Mouse (Mus musculus) MEL (cell line): ENCODE results near the gene Aldh1a3. TPM values are rescaled to one million over a fixed set of nuclear protein-coding genes. Genes with fewer than 3 reads are reported as not detected.

ENCODE experiments used
- DNase-seq: peaks from one replicate; pipeline ENCODE4 v3.0.0; 2011; ENCODE audit warnings: low read depth, low spot score
- H3K27ac ChIP-seq: 2 replicates; pipeline ENCODE4 v1.5.1; 2012; ENCODE audit warnings: low read depth, mild to moderate bottlenecking, control low read depth, low read length, moderate library complexity; ENCODE audit not compliant: control insufficient read depth
- H3K27me3 ChIP-seq, 2 experiments: fragments of 150-350 bp in 1 of 2; sonication (generic) in 1 of 2; 2 replicates each; pipeline ENCODE4 v1.6.1; 2012; ENCODE audit warnings: low read length in 2 of 2, mild to moderate bottlenecking in 2 of 2, improper control_type of control experiment in 1 of 2, moderate library complexity in 1 of 2; ENCODE audit not compliant: insufficient read depth in 2 of 2, control insufficient read depth in 1 of 2
- H3K36me3 ChIP-seq, 2 experiments: 2 replicates each; pipeline ENCODE4 v1.6.1; 2012 to 2014; ENCODE audit warnings: low read length in 2 of 2, improper control_type of control experiment in 1 of 2, inconsistent platforms in 1 of 2, mild to moderate bottlenecking in 1 of 2; ENCODE audit not compliant: insufficient read depth in 2 of 2, control insufficient read depth in 1 of 2
- H3K4me1 ChIP-seq, 2 experiments: fragments of 150-350 bp in 1 of 2; sonication (generic) in 1 of 2; 2 replicates each; pipeline ENCODE4 v1.6.1; 2012; ENCODE audit warnings: low read length in 2 of 2, improper control_type of control experiment in 1 of 2, mild to moderate bottlenecking in 1 of 2; ENCODE audit not compliant: insufficient read depth in 2 of 2, control insufficient read depth in 1 of 2
- H3K4me3 ChIP-seq, 2 experiments: fragments of 150-350 bp in 1 of 2; sonication (generic) in 1 of 2; 2 replicates each; pipeline ENCODE4 v1.5.1; 2012; ENCODE audit warnings: low read depth in 2 of 2, low read length in 2 of 2, mild to moderate bottlenecking in 2 of 2, moderate library complexity in 2 of 2, control low read depth in 1 of 2, improper control_type of control experiment in 1 of 2; ENCODE audit not compliant: control insufficient read depth in 1 of 2, insufficient read depth in 1 of 2
- H3K79me2 ChIP-seq: 2 replicates; pipeline ENCODE4 v1.6.1; 2012; ENCODE audit warnings: mild to moderate bottlenecking, low read length, moderate library complexity; ENCODE audit not compliant: control insufficient read depth, poor library complexity, insufficient read depth
- H3K9ac ChIP-seq: 2 replicates; pipeline ENCODE4 v1.6.1; 2012; ENCODE audit warnings: low read depth, mild to moderate bottlenecking, control low read depth, low read length, moderate library complexity; ENCODE audit not compliant: control insufficient read depth, poor library complexity, severe bottlenecking
- H3K9me3 ChIP-seq: fragments of 150-350 bp; sonication (generic); replicated peaks from 2 replicates; pipeline ENCODE4 v1.6.1; 2012; ENCODE audit warnings: mild to moderate bottlenecking, low read length, improper control_type of control experiment, moderate library complexity; ENCODE audit not compliant: insufficient read depth
- CHD1 ChIP-seq: IDR thresholded peaks from 2 replicates; pipeline ENCODE4 v1.6.1; 2012; ENCODE audit warnings: low read depth, mild to moderate bottlenecking, inconsistent platforms, low read length, improper control_type of control experiment
- CHD2 ChIP-seq: IDR thresholded peaks from 2 replicates; pipeline ENCODE4 v1.6.1; 2011; ENCODE audit warnings: low read length, improper control_type of control experiment
- CTCF ChIP-seq, 3 experiments: IDR thresholded peaks in 2 of 3; conservative IDR thresholded peaks in 1 of 3; 2 replicates each; pipeline ENCODE4 v1.5.1; 2011 to 2012; ENCODE audit warnings: low read length in 3 of 3, low read depth in 2 of 3, mild to moderate bottlenecking in 2 of 3, improper control_type of control experiment in 1 of 3, inconsistent platforms in 1 of 3, mixed read lengths in 1 of 3, moderate library complexity in 1 of 3; ENCODE audit not compliant: control insufficient read depth in 1 of 3, insufficient read depth in 1 of 3, poor library complexity in 1 of 3, severe bottlenecking in 1 of 3
- E2F4 ChIP-seq: IDR thresholded peaks from 2 replicates; pipeline ENCODE4 v1.6.1; 2011; ENCODE audit warnings: low read depth, low read length, improper control_type of control experiment, borderline replicate concordance
- ELF1 ChIP-seq: IDR thresholded peaks from 2 replicates; pipeline ENCODE4 v1.6.1; 2014; ENCODE audit warnings: low read depth, mild to moderate bottlenecking, inconsistent platforms, low read length, improper control_type of control experiment, moderate library complexity
- EP300 ChIP-seq, 2 experiments: IDR thresholded peaks; 2 replicates each; pipeline ENCODE4 v1.6.1; 2011; ENCODE audit warnings: improper control_type of control experiment in 2 of 2, low read length in 2 of 2, low read depth in 1 of 2, mild to moderate bottlenecking in 1 of 2
- ETS1 ChIP-seq: IDR thresholded peaks from 2 replicates; pipeline ENCODE4 v1.6.1; 2012; ENCODE audit warnings: low read depth, mild to moderate bottlenecking, inconsistent platforms, low read length, improper control_type of control experiment, moderate library complexity
- GABPA ChIP-seq: IDR thresholded peaks from 2 replicates; pipeline ENCODE4 v1.6.1; 2012; ENCODE audit warnings: low read depth, mild to moderate bottlenecking, inconsistent platforms, low read length, improper control_type of control experiment, moderate library complexity
- GATA1 ChIP-seq: IDR thresholded peaks from 2 replicates; pipeline ENCODE4 v1.6.1; 2011; ENCODE audit warnings: low read depth, low read length, improper control_type of control experiment
- JUND ChIP-seq: IDR thresholded peaks from 2 replicates; pipeline ENCODE4 v1.6.1; 2011; ENCODE audit warnings: low read depth, mild to moderate bottlenecking, improper control_type of control experiment, low read length
- KAT2A ChIP-seq: conservative IDR thresholded peaks from 2 replicates; pipeline ENCODE4 v1.6.1; 2012; ENCODE audit warnings: low read depth, low read length, improper control_type of control experiment, inconsistent platforms
- MAX ChIP-seq: IDR thresholded peaks from 2 replicates; pipeline ENCODE4 v1.6.1; 2011; ENCODE audit warnings: low read length, improper control_type of control experiment
- MAZ ChIP-seq: IDR thresholded peaks from 2 replicates; pipeline ENCODE4 v1.6.1; 2012; ENCODE audit warnings: low read depth, mild to moderate bottlenecking, inconsistent platforms, low read length, improper control_type of control experiment
- MXI1 ChIP-seq: IDR thresholded peaks from 2 replicates; pipeline ENCODE4 v1.6.1; 2011; ENCODE audit warnings: mild to moderate bottlenecking, low read depth, low read length, improper control_type of control experiment
- MYB ChIP-seq: IDR thresholded peaks from 2 replicates; pipeline ENCODE4 v1.6.1; 2011; ENCODE audit warnings: mild to moderate bottlenecking, low read depth, low read length, improper control_type of control experiment
- MYC ChIP-seq: IDR thresholded peaks from 2 replicates; pipeline ENCODE4 v1.6.1; 2011; ENCODE audit warnings: low read depth, mild to moderate bottlenecking, low read length, improper control_type of control experiment, moderate library complexity
- NELFE ChIP-seq: IDR thresholded peaks from 2 replicates; pipeline ENCODE4 v1.6.1; 2011; ENCODE audit warnings: low read depth, low read length, improper control_type of control experiment
- POLR2A ChIP-seq, 2 experiments: IDR thresholded peaks; 2 replicates each; pipeline ENCODE4 v1.6.1; 2011 to 2012; ENCODE audit warnings: low read length in 2 of 2, mild to moderate bottlenecking in 2 of 2, control low read depth in 1 of 2, improper control_type of control experiment in 1 of 2, low read depth in 1 of 2, moderate library complexity in 1 of 2; ENCODE audit not compliant: control insufficient read depth in 1 of 2, insufficient read depth in 1 of 2, poor library complexity in 1 of 2
- POLR2AphosphoS2 ChIP-seq: IDR thresholded peaks from 2 replicates; pipeline ENCODE4 v1.6.1; 2011; ENCODE audit warnings: low read length, improper control_type of control experiment
- POLR2AphosphoS5 ChIP-seq: IDR thresholded peaks from 2 replicates; pipeline ENCODE4 v1.6.1; 2012; ENCODE audit warnings: low read depth, borderline replicate concordance, mild to moderate bottlenecking, inconsistent platforms, low read length, moderate library complexity, mixed read lengths
- RAD21 ChIP-seq: IDR thresholded peaks from 2 replicates; pipeline ENCODE4 v1.6.1; 2011; ENCODE audit warnings: mild to moderate bottlenecking, low read depth, low read length, improper control_type of control experiment
- SIN3A ChIP-seq: IDR thresholded peaks from 2 replicates; pipeline ENCODE4 v1.6.1; 2012; ENCODE audit warnings: low read length, improper control_type of control experiment, inconsistent platforms
- TAL1 ChIP-seq: IDR thresholded peaks from 2 replicates; pipeline ENCODE4 v1.6.1; 2012; ENCODE audit warnings: mild to moderate bottlenecking, inconsistent platforms, low read length, moderate library complexity, mixed read lengths
- TBP ChIP-seq: IDR thresholded peaks from 2 replicates; pipeline ENCODE4 v1.8.0; 2011; ENCODE audit warnings: low read depth, low read length, improper control_type of control experiment
- UBTF ChIP-seq: IDR thresholded peaks from 2 replicates; pipeline ENCODE4 v1.6.1; 2012; ENCODE audit warnings: low read depth, mild to moderate bottlenecking, inconsistent platforms, low read length, improper control_type of control experiment, moderate library complexity, borderline replicate concordance; ENCODE audit not compliant: insufficient read depth
- USF1 ChIP-seq: IDR thresholded peaks from 2 replicates; pipeline ENCODE4 v1.6.1; 2014; ENCODE audit warnings: low read depth, mild to moderate bottlenecking, inconsistent platforms, low read length, improper control_type of control experiment, moderate library complexity
- ZC3H11A ChIP-seq: IDR thresholded peaks from 2 replicates; pipeline ENCODE4 v1.6.1; 2012; ENCODE audit warnings: low read depth, mild to moderate bottlenecking, inconsistent platforms, low read length, improper control_type of control experiment
- ZKSCAN1 ChIP-seq: IDR thresholded peaks from 2 replicates; pipeline ENCODE4 v1.6.1; 2012; ENCODE audit warnings: low read depth, mild to moderate bottlenecking, inconsistent platforms, low read length, improper control_type of control experiment, moderate library complexity
- polyA plus RNA-seq, 2 experiments: library from polyadenylated mRNA; stranded (reverse) in 1 of 2; unstranded in 1 of 2; fragments of >175 nt in 1 of 2; fragments of >200 nt in 1 of 2; gene quantifications; 2 replicates each; pipeline versions ENCODE4 v1.2.1 to v1.2.4; 2012; ENCODE audit warnings: low replicate concordance in 2 of 2, low read depth in 1 of 2; ENCODE audit not compliant: insufficient read length in 2 of 2, insufficient read depth in 1 of 2, missing spikeins in 1 of 2
- total RNA-seq: library from RNA; depleted of rRNA; stranded (reverse); fragments of 300-350 nt; gene quantifications from 2 replicates; pipeline ENCODE4 v1.2.3, GENCODE M21; 2012

Gene Aldh1a3
- total and polyA plus RNA-seq, 3 experiments, result 13.4 to 43.4 TPM; not detected in 1

DNA sequence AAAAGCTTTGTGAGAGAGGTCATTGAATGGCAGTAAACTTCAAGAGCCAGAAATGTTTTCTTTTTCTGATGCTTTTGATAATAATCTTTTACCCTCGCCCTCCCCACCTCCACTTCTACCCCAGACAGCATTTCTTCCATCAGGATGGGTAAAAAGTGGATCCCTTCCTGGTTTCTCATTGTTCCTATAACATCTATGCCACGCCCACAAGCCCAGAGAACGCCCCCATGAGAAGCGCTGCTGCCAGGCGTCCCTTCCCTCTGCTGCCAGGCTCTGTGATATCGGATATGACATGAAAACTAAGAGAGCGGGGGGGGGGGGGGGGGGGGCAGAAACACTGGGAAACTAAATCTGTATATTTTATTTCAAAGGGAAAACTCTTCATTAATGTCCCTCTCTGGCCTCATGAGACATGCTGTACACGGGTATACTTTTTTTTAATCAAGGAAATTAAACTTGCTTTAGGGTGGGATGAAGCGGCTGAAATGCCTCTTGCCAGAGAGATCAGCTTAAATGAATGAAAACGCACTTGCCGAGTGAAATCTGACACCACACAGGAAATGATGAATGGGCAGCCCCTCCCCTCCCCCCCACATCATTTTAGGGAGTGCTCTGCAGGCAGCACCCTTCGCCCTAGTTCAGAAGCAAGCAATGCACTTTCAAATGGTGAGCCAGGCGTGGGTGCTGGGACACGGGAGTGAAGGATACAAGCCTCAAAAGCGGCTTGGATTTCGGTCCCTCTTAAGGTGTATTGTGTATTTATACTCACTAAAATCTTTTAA lies 22.8 kb upstream of the Aldh1a3 start:
- Histone ChIP-seq H3K27ac (peak overlapping the region; percentile 52), H3K36me3 (peaks cover 0 to 8% of the 10 kb centered on the region in 2 experiments; a peak in 2 of 4 replicates), H3K27me3 (peaks cover 0 to 6% of the 10 kb centered on the region in 2 experiments; a peak in 3 of 4 replicates), H3K4me3 (peak overlapping the region; percentile 55 to 75), H3K79me2 (no peaks in the 10 kb centered on the region), H3K9ac (peak overlapping the region; percentile 45), H3K4me1 (peaks cover 0 to 2% of the 10 kb centered on the region in 2 experiments; a peak in 1 of 4 replicates), H3K9me3 (no peaks in the 10 kb centered on the region)
- DNase-seq, result peak; percentile 91
- TF ChIP-seq ZC3H11A (no peak), NELFE (peak; percentile 43; the same call in 1 of the 2 replicates), POLR2A (IDR thresholded peaks at IDR 0.05; ENCODE audit: control insufficient read depth in 1 of 2, insufficient read depth in 1 of 2, low read depth in 1 of 2, low read length in 2 of 2, poor library complexity in 1 of 2) (peak in 1 of 2 experiments; percentile 41; a peak in 1 of 4 replicates), ELF1 (peak; percentile 68), TBP (0 out of 2 replicates have a peak, but pooled peaks have one; percentile 50), SIN3A (0 out of 2 replicates have a peak, but pooled peaks have one; percentile 21)

DNA sequence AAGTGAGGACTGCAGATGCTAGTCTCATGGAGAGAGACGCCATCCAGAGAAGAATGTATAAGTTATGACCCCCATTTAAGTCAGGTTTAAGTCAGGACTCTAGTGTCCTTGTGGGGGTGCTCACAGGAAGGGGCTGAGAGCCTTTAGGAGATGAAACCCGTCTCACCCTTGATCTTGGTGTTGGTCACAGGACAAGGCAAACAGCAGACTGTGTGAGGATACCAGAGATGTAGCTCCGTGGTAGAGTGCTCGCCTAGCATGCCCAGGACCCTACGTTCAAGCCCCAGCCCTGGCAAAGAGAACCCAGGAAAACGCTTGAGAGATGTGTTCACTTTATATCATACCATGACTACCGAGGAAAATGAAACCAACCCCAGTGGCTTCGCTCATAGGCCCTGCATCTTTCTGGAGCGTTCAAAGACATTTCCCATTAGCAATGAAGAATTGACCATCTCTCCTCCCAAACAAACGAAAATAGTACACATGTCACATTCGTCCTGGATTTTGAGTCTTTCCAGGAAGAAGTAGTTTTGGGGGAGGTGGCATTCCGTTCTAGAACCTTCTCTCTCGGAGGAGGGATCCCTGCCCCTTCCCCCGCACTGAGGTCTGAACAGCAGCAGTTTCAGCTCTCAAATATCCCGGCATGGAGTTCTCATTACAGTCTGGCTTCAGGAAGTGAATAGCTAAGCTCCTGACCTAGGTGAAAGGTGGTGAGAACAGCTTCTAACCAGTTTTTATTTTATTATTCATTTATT lies 21.6 kb upstream of the Aldh1a3 start:
- peak overlapping the region; percentile 75 for H3K27ac ChIP-seq
- no peaks in the 10 kb centered on the region for H3K9me3 ChIP-seq
- peak overlapping the region; percentile 75 to 97 for H3K4me3 ChIP-seq
- H3K79me2 ChIP-seq, result no peaks in the 10 kb centered on the region
- H3K4me1 ChIP-seq, result peaks cover 0 to 2% of the 10 kb centered on the region in 2 experiments; a peak in 1 of 4 replicates
- DNase-seq, result peak; percentile 71
- H3K9ac ChIP-seq, result peak overlapping the region; percentile 80
- peaks cover 0 to 6% of the 10 kb centered on the region in 2 experiments; a peak in 2 of 4 replicates for H3K27me3 ChIP-seq
- H3K36me3 ChIP-seq, result peaks cover 0 to 8% of the 10 kb centered on the region in 2 experiments; a peak in 2 of 4 replicates
- TF ChIP-seq GABPA, result no peak
- TF ChIP-seq ZKSCAN1, result no peak
- no peak for TF ChIP-seq UBTF
- no peak for TF ChIP-seq ZC3H11A
- 0 out of 2 replicates have a peak, but pooled peaks have one; percentile 8 for TF ChIP-seq ETS1
- peak; percentile 64; the same call in 1 of the 2 replicates for TF ChIP-seq MXI1
- TF ChIP-seq RAD21, result no peak
- TF ChIP-seq CHD1, result no peak
- no peak for TF ChIP-seq TAL1
- TF ChIP-seq MAZ, result no peak
- TF ChIP-seq JUND, result no peak
- no peak for TF ChIP-seq POLR2AphosphoS2
- no peak for TF ChIP-seq MYB
- TF ChIP-seq MYC, result 0 out of 2 replicates have a peak, but pooled peaks have one; percentile 16
- no peak for TF ChIP-seq GATA1
- TF ChIP-seq USF1, result no peak
- TF ChIP-seq CTCF (IDR thresholded peaks at IDR 0.05 in 2 of 3, conservative IDR thresholded peaks at IDR 0.05 in 1 of 3; ENCODE audit: control insufficient read depth in 1 of 3, insufficient read depth in 1 of 3, low read depth in 2 of 3, low read length in 3 of 3, poor library complexity in 1 of 3, severe bottlenecking in 1 of 3), result no peak
- no peak for TF ChIP-seq POLR2AphosphoS5
- TF ChIP-seq CHD2, result no peak
- no peak for TF ChIP-seq KAT2A
- TF ChIP-seq E2F4, result no peak
- TF ChIP-seq TBP, result no peak
- 0 out of 2 replicates have a peak, but pooled peaks have one; percentile 35 for TF ChIP-seq MAX
- TF ChIP-seq SIN3A, result peak; percentile 57
- TF ChIP-seq EP300 (IDR thresholded peaks at IDR 0.05; ENCODE audit: low read depth in 1 of 2, low read length in 2 of 2), result 0 out of 4 replicates have a peak, but pooled peaks of 1 of the 2 experiments have one; percentile 17
